Mouse (Mus musculus) heart, postnatal 0 days (tissue): ENCODE results near the gene Pgk1. TPM values are rescaled to one million over a fixed set of nuclear protein-coding genes. Genes with fewer than 3 reads are reported as not detected.
"Not testable (repeated sequence)": the region's sequence is repeated elsewhere in the genome, so short reads cannot be mapped to it uniquely, and the experiment has no call there.

Source experiments
- ATAC-seq: fragments of 200-750 bp; cut with Nextera tagmentation; 2 replicates; pipeline ENCODE4 v1.8.0; 2017; ENCODE audit warnings: low read depth, moderate number of reproducible peaks, moderate library complexity; ENCODE audit not compliant: insufficient read depth
- DNase-seq: peaks from one replicate; pipeline ENCODE4 v3.0.0-alpha.2; 2016; ENCODE audit warnings: low spot score
- H3K27ac ChIP-seq: fragments of 300-500 bp; sonication (generic); 2 replicates; pipeline ENCODE4 v1.5.1; 2014; ENCODE audit warnings: low read depth, mild to moderate bottlenecking
- H3K27me3 ChIP-seq: fragments of 300-500 bp; sonication (generic); 2 replicates; pipeline ENCODE4 v1.6.1; 2014; ENCODE audit warnings: low read length, mixed read lengths; ENCODE audit not compliant: control insufficient read depth, insufficient read depth
- H3K36me3 ChIP-seq: fragments of 300-500 bp; sonication (generic); replicated peaks from 2 replicates; pipeline ENCODE4 v1.6.1; 2014; ENCODE audit warnings: low read length, mixed read lengths; ENCODE audit not compliant: control insufficient read depth, insufficient read depth
- H3K4me1 ChIP-seq: fragments of 300-500 bp; sonication (generic); 2 replicates; pipeline ENCODE4 v1.6.1; 2014; ENCODE audit warnings: antibody characterized with exemption; ENCODE audit not compliant: control insufficient read depth, insufficient read depth
- H3K4me2 ChIP-seq: fragments of 300-500 bp; sonication (generic); 2 replicates; pipeline ENCODE4 v1.6.1; 2014; ENCODE audit warnings: low read depth, mild to moderate bottlenecking, low read length, moderate library complexity
- H3K4me3 ChIP-seq: fragments of 300-500 bp; sonication (generic); 2 replicates; pipeline ENCODE4 v1.5.1; 2014; ENCODE audit warnings: low read depth, low read length
- H3K9ac ChIP-seq: fragments of 300-500 bp; sonication (generic); replicated peaks from 2 replicates; pipeline ENCODE4 v1.6.1; 2014; ENCODE audit warnings: low read depth, low read length, mixed read lengths
- H3K9me3 ChIP-seq: fragments of 300-500 bp; sonication (generic); replicated peaks from 2 replicates; pipeline ENCODE4 v1.6.1; 2016; ENCODE audit warnings: low read length; ENCODE audit not compliant: control insufficient read depth
- CTCF ChIP-seq: IDR thresholded peaks from 2 replicates; pipeline ENCODE4 v1.5.1; 2016; ENCODE audit warnings: antibody characterized with exemption, control low read depth, low read depth
- EP300 ChIP-seq: IDR thresholded peaks from 2 replicates; pipeline ENCODE4 v1.6.1; 2016; ENCODE audit warnings: antibody characterized with exemption, low read depth
- WGBS: fragments of 180-500 bp; shearing (Covaris S2); extraction: QIAGEN DNeasy Blood & Tissue Kit; methylation state at CpG from one replicate; pipeline ENCODE4 v1.1.7; 2014; 5-methylcytosine and 5-hydroxymethylcytosine counted together
- polyA plus RNA-seq: library from polyadenylated mRNA; unstranded; fragments of >200 nt; fragmentation: Nextera tagmentation; extraction: Ambion mirVana; gene quantifications from 2 replicates; pipeline ENCODE4 v1.2.1, GENCODE M21; 2015
- total RNA-seq: library from RNA; depleted of rRNA; stranded (reverse); fragments of >200 nt; gene quantifications from 2 replicates; pipeline ENCODE4 v1.2.3, GENCODE M21; 2014; ENCODE audit warnings: low replicate concordance

The Pgk1 gene
- total and polyA plus RNA-seq, 2 experiments from 2014 or later = 485 to 801 TPM

DNA sequence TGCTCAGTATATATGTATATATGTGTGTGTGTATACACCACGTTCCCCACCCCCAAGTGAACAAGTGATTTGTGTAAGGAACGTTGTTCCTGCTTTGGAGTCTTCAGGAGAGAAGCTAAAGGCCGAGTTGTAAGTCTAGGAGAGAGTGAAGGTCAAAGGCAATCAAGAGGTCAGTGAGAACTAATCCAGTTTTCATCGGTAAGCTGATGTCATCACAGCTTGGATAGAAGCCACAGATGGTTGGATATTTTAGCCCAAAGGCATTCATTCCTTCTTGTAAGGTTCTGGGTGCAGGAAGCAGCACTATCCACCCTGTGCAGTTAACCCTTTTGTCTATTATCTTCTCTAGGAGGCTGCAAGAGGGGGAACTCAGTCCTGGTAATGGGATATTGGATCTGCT lies 3.2 kb downstream of the Pgk1 start:
- Histone ChIP-seq H3K4me2 (peak overlapping the region; percentile 72), H3K36me3 (0 out of 2 replicates have a peak, but pooled peaks cover 3% of the 10 kb centered on the region), H3K9me3 (no peaks in the 10 kb centered on the region), H3K27ac (0 out of 2 replicates have a peak overlapping the region, but pooled peaks have one; percentile 78), H3K27me3 (no peaks in the 10 kb centered on the region), H3K9ac (no peak overlapping the region; the same call in 1 of the 2 replicates), H3K4me3 (peak overlapping the region; percentile 64; the same call in 1 of the 2 replicates), H3K4me1 (no peaks in the 10 kb centered on the region; the same call in 1 of the 2 replicates)
- WGBS = 22% methylated on average over 4 of the region's 4 CpGs
- ATAC-seq (no peak), DNase-seq (no peak)
- TF ChIP-seq EP300 (no peak), CTCF (no peak)

DNA sequence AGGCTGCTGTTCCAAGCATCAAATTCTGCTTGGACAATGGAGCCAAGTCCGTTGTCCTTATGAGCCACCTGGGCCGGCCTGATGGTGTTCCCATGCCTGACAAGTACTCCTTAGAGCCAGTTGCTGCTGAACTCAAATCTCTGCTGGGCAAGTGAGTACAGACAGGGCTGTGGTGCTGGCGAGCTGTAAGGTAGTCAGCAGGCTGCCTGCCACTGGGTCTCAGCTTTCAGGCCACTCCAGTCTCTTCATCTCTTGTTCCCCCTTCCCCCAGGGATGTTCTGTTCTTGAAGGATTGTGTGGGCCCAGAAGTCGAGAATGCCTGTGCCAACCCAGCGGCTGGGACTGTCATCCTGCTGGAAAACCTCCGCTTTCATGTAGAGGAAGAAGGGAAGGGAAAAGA lies 7.5 kb downstream of the Pgk1 start:
- 59% methylated on average over 6 of the region's 6 CpGs for WGBS
- not testable (repeated sequence) for H3K27me3 ChIP-seq, H3K4me3 ChIP-seq, H3K4me2 ChIP-seq, H3K4me1 ChIP-seq, H3K9me3 ChIP-seq, H3K9ac ChIP-seq, DNase-seq, H3K27ac ChIP-seq, ATAC-seq
- peaks cover 30% of the 10 kb centered on the region for H3K36me3 ChIP-seq

DNA sequence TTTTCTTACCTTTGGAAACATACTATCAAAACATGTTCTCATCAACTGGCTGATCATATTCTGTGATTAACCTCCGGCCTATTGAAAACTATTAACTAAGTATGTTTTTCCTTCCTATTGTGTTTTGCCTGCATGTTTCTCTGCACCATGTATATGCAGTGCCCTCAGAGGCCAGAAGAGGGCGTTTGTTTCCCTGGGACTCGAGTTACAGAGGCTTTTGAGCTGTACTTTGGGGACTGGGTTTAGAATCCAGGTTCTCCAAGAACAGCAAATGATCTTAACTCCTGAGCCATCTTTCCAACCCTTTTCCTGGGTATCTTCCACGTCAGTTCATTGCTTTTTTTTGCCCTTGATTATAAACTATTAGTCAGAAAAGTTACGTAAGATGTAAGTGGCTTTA lies 10.4 kb downstream of the Pgk1 start:
- Histone ChIP-seq H3K27ac (no peak overlapping the region), H3K36me3 (peaks cover 49% of the 10 kb centered on the region), H3K9ac (no peak overlapping the region), H3K4me2 (no peak overlapping the region), H3K4me3 (no peak overlapping the region), H3K27me3 (no peaks in the 10 kb centered on the region), H3K4me1 (no peaks in the 10 kb centered on the region), H3K9me3 (no peaks in the 10 kb centered on the region)
- WGBS = 64% methylated on average over 5 of the region's 5 CpGs
- TF ChIP-seq EP300 (no peak), CTCF (peak; percentile 29)
- DNase-seq = no peak
- ATAC-seq = no peak

- Histone ChIP-seq H3K27ac (no peak overlapping the region), H3K36me3 (peaks cover 49% of the 10 kb centered on the region), H3K9me3 (no peaks in the 10 kb centered on the region), H3K9ac (no peak overlapping the region), H3K4me2 (no peak overlapping the region), H3K4me3 (no peak overlapping the region), H3K4me1 (no peaks in the 10 kb centered on the region), H3K27me3 (no peaks in the 10 kb centered on the region)
- 77% methylated on average over 5 of the region's 5 CpGs for WGBS
- TF ChIP-seq CTCF = peak; percentile 18
- TF ChIP-seq EP300 = no peak
- DNase-seq = no peak
- ATAC-seq = no peak
These were observed 12.0 kb downstream of the Pgk1 start for GRCm38 (mm10) chrX:106198904-106199303.

GRCm38 (mm10) chrX:106209100-106209499 lies 22.2 kb downstream of the Pgk1 start:
- DNase-seq (no peak), ATAC-seq (no peak)
- Histone ChIP-seq H3K27ac (no peak overlapping the region), H3K36me3 (no peaks in the 10 kb centered on the region), H3K9me3 (no peaks in the 10 kb centered on the region), H3K4me1 (no peaks in the 10 kb centered on the region), H3K9ac (no peak overlapping the region), H3K27me3 (no peaks in the 10 kb centered on the region), H3K4me3 (no peak overlapping the region), H3K4me2 (no peak overlapping the region)
- WGBS = 79% methylated on average over 2 of the region's 2 CpGs
- TF ChIP-seq CTCF (no peak), EP300 (no peak)
